Mouse (Mus musculus) right cerebral cortex, postnatal 36 days (tissue): ENCODE data around the gene Inha.

Experiments
- DNase-seq, 2 experiments: peaks; one replicate each; pipeline ENCODE4 v3.0.0; 2022; ENCODE audit warnings: low spot score in 2 of 2, mixed read lengths in 1 of 2

The Inha gene

GRCm38 (mm10) chr1:75490785-75491551, 15.9 kb upstream of the Inha start:
- DNase-seq, result no peak

- no peak for DNase-seq
Measured at GRCm38 (mm10) chr1:75492579-75493170, 14.2 kb upstream of the Inha start.

- no peak for DNase-seq
Measured at GRCm38 (mm10) chr1:75494878-75495548, 11.9 kb upstream of the Inha start.

- no peak for DNase-seq
Measured at GRCm38 (mm10) chr1:75498897-75499296, 8.0 kb upstream of the Inha start.

GRCm38 (mm10) chr1:75499441-75499840, 7.4 kb upstream of the Inha start:
- no peak for DNase-seq

- no peak for DNase-seq
Measured at GRCm38 (mm10) chr1:75501905-75502304, 5.0 kb upstream of the Inha start.

- DNase-seq, result no peak
Measured at GRCm38 (mm10) chr1:75502945-75503650, 3.8 kb upstream of the Inha start.

GRCm38 (mm10) chr1:75503651-75503980, 3.3 kb upstream of the Inha start:
- no peak for DNase-seq

- DNase-seq, result peak in 1 of 2 experiments; percentile 52
Measured at GRCm38 (mm10) chr1:75504256-75505045, 2.4 kb upstream of the Inha start.

- peak; percentile 80 to 83 for DNase-seq
Measured at GRCm38 (mm10) chr1:75505159-75505955, 1.5 kb upstream of the Inha start.

- DNase-seq, result no peak
Measured at GRCm38 (mm10) chr1:75505956-75506831, 683 bp upstream of the Inha start, which contains the start of gene Obsl1. TSS of gene Obsl1 (minus strand) at chr1:75506452.

GRCm38 (mm10) chr1:75509586-75509985, 2.7 kb downstream of the Inha start:
- no peak for DNase-seq

- DNase-seq, result no peak
Measured at GRCm38 (mm10) chr1:75510154-75510553, 3.3 kb downstream of the Inha start.

GRCm38 (mm10) chr1:75511437-75512210, 4.7 kb downstream of the Inha start:
- DNase-seq, result no peak

- DNase-seq, result no peak
Measured at GRCm38 (mm10) chr1:75512550-75512949, 5.7 kb downstream of the Inha start.

GRCm38 (mm10) chr1:75516703-75517380, 10.0 kb downstream of the Inha start:
- DNase-seq, result no peak

GRCm38 (mm10) chr1:75517984-75518383, 11.1 kb downstream of the Inha start:
- DNase-seq, result no peak

- no peak for DNase-seq
Measured at GRCm38 (mm10) chr1:75518427-75518826, 11.6 kb downstream of the Inha start.
